Mouse (Mus musculus): ENCODE results near the gene Trcg1. TPM values are rescaled to one million over a fixed set of nuclear protein-coding genes. Genes with fewer than 3 reads are reported as not detected.

The Trcg1 gene
- total RNA-seq, 2 experiments from 2014 or later = not detected

- DNase-seq (ENCODE audit: low spot score in 2 of 2) = peak; percentile 72 to 75
Observed at GRCm38 (mm10) chr9:57261913-57262794, 25.8 kb downstream of the Trcg1 start, which contains the start of gene 1700017B05Rik. TSS of gene 1700017B05Rik (minus strand) at chr9:57262612.

GRCm38 (mm10) chr9:57262795-57263684 lies 26.7 kb downstream of the Trcg1 start:
- DNase-seq (ENCODE audit: low spot score in 2 of 2) = no peak

- no peak for DNase-seq (ENCODE audit: low spot score in 2 of 2)
Observed at GRCm38 (mm10) chr9:57265125-57265524, 28.8 kb downstream of the Trcg1 start.

DNA sequence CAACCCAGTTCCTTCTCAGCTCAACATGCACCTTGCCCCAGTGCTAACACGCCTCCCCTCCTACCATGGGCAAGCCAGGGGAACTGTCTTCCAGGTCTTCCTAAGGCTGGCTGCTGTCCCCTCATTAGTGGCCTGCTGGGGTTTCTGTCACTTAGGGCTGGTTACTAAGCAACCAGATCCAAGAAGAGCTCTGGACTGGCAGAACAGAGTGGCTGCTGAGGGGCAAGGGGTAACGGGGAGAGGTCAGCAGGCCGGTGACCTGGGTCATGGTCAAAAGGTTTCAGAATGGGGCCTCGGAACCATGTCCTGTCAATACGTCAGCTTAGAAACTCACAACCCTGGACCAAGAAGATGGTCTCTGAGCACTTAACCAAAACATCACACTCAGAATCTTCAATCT lies 31.1 kb downstream of the Trcg1 start:
- no peak for DNase-seq (ENCODE audit: low spot score in 2 of 2)

DNA sequence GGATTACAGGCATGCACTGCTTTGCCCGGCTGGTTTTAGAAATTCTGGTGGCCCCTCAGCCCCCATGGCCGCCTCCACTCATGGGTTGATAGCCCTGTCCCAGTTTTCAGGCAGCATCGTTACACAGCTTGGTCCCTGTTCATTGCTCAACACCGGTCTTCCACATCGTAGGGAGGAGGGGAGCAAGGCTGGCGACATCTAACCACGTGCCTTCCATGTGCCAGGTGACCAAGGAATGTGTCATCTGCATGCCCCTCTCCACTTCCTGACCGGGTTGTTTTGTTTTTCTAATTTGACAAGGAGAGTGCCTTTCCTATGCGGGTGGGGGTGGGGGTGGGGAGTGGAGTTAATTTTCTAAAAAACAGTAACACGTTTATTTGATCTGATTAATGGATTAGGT lies 31.7 kb downstream of the Trcg1 start:
- DNase-seq (ENCODE audit: low spot score in 2 of 2) = no peak

DNA sequence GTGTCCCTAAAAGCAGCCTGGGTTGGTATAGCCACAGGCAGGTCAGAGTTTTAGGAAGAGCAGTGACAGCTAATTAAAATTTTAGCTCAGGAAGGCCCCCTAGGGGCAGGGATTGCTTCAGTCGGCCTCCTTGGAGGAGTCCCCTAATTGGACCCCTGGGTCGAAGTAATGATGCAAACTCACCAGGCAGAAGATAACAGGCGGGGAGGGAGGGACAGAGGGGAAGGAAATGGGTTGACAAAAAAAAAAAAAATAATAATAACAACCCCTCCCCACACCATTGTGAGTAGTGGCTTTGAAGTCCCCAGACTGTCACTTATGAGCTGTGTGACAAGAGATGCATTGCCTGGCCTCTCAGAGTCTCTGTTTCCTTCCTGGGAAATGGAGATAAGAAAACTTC lies 32.2 kb downstream of the Trcg1 start:
- DNase-seq (ENCODE audit: low spot score in 2 of 2) = no peak

- DNase-seq (ENCODE audit: low spot score in 2 of 2) = no peak
Observed at GRCm38 (mm10) chr9:57269384-57269783, 33.0 kb downstream of the Trcg1 start.

GRCm38 (mm10) chr9:57270399-57270798 lies 34.0 kb downstream of the Trcg1 start:
- DNase-seq (ENCODE audit: low spot score in 2 of 2) = no peak

- no peak for DNase-seq (ENCODE audit: low spot score in 2 of 2)
Observed at GRCm38 (mm10) chr9:57271081-57271480, 34.7 kb downstream of the Trcg1 start.

DNA sequence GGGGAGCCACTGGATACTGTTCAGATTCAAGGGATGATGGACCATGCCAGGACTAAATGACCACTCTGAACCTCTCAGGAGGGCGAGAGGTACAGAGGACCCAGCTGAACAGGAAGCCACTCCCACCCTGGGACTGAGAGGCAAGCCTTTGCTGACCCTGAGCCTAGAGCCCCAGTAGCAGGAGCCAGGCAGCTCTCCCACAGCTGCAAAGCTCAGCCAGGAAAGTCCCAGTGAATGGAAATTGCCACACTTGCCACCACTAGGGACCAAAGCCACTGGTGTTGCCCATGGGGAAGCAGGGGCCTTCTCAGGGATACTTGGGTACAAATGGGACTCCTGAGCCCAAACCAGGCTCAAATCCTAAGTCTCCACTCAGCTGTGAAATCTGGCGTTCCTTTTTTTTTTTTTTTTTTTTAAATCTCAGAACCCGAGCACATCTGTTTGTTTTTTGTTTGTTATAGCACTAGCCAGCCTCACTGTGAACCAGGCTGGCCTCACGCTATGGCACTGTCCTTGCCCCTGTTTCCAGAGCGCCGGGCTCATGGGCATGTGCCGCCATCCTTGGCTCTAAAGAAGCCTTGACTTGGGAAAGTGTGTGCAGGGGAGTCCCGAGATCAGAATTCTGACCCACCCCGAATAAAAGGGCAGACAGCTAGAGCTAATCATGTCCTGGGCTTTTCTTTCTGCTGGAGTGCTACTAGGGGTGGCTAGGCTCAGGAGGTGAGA lies 35.6 kb downstream of the Trcg1 start:
- DNase-seq (ENCODE audit: low spot score in 2 of 2) = no peak

DNA sequence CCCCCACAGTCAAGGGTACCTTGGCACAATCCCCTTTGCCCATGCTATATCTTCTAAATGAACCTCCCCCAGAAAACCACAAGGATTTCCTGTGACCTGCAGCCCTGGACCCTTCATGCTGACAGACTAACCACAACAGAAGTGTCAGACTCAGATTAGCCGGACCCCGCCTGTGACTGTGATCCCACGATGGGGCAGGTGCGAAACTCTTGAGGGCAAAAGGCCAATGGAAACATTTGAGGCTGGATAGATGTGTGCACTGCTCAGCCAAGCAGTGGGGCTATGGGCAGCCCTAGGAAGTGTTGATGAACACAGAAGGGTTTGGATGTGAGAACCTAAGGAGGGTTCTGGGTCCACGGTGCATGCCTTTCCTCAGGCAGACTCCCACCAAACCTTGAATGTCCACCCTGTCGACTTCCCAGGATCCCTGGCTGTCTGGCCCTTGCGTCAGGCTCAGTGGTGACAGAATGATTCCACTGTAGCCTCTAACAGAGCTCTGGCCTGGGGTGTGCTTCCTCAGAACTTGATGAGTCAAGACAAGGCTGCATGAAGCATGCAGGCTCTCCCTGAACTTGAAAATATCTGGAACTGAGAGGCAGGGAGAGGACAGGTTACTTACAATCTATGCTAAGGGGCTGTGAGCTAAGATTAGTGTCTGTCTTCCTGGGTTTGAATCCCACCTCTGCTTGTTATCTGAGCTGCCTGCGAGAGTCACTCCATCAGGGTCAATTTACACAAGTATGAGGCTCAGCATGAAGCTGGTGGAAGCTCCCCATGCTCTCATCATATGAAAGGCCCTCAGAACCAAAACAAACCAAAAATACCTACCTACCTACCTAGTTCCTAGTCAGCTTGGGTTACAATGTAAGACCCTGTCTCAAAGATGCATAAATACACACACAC lies 36.8 kb downstream of the Trcg1 start:
- no peak for DNase-seq (ENCODE audit: low spot score in 2 of 2)

- no peak for DNase-seq (ENCODE audit: low spot score in 2 of 2)
Observed at GRCm38 (mm10) chr9:57273805-57274494, 37.6 kb downstream of the Trcg1 start.

- no peak for DNase-seq (ENCODE audit: low spot score in 2 of 2)
Observed at GRCm38 (mm10) chr9:57276311-57276710, 40.0 kb downstream of the Trcg1 start.

DNA sequence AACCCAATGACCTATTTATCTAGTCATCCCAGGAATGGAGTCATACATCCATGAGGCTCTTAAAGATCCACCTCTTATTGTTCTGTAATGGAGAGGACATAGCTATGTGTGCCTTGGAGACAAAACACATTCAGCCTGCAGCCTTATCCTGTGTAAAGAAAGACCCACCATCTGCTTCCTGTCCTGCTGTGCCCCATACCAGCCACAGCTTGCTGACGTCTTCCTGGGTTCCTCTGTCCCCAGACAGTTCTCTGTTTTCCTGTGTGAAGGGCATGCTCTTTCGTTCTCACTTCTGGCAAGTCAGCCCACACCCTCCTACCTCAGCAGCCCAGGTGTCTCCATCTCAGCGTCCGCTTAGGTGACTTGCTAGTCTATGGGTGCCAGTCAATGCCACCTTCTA lies 41.9 kb downstream of the Trcg1 start:
- DNase-seq (ENCODE audit: low spot score in 2 of 2) = no peak

DNA sequence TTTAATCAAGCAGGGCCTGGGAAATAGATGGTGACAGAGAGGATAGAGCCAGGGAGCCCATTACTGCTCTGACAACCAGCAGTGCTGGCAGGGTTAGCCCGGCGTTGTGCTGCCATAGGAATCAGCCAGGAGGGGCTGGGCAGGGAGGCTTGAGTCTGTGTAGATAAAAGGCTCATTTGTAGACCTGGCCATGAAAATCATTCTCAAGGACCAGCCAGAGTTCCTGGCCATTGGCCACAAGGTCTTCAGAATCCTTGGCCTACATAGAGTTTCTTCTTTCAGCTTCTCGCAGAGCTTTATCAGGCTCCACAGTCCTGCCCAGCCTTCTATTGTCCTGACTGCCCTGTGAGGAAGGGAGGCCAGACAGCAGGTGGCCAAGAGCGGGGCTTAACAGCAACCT lies 43.1 kb downstream of the Trcg1 start:
- no peak for DNase-seq (ENCODE audit: low spot score in 2 of 2)

- DNase-seq (ENCODE audit: low spot score in 2 of 2) = no peak
Observed at GRCm38 (mm10) chr9:57281549-57281948, 45.2 kb downstream of the Trcg1 start.

GRCm38 (mm10) chr9:57282686-57283085 lies 46.3 kb downstream of the Trcg1 start:
- DNase-seq (ENCODE audit: low spot score in 2 of 2) = no peak

DNA sequence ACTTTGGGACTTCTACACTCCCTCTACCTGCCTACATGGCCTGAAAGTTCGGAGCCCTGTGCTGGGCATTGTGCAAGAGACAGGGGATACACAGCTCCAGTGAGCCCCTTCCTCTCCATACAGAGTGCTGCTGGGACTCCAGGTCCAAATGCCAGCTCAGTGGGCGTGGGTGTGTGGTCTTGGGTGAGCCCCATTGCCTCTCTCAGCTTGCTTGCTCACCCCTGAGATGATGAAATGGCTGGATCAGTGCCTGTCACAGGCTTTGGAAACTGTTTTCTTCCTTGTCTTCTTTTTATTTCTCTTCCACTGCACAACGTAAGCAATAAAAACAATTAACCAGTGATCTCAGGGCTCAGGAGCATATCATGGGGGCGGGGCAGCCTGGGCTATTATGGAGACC lies 47.0 kb downstream of the Trcg1 start:
- no peak for DNase-seq (ENCODE audit: low spot score in 2 of 2)

- no peak for DNase-seq (ENCODE audit: low spot score in 2 of 2)
Observed at GRCm38 (mm10) chr9:57287183-57287582, 50.8 kb downstream of the Trcg1 start.

GRCm38 (mm10) chr9:57294905-57295304 lies 58.5 kb downstream of the Trcg1 start:
- no peak for DNase-seq (ENCODE audit: low spot score in 2 of 2)

Data from adrenal gland, adult 18-20 months (tissue).